Mouse (Mus musculus) adrenal gland, postnatal 14 days (tissue): Measurements from ENCODE around the gene Prss27. TPM values are rescaled to one million over a fixed set of nuclear protein-coding genes. Genes with fewer than 3 reads are reported as not detected.
A peak's percentile ranks its signal among the peaks of the same experiment; 100 is the strongest.

Experiments used
- DNase-seq: peaks from one replicate; pipeline ENCODE4 v3.0.0; 2021; ENCODE audit warnings: mixed read lengths
- long read RNA-seq, 2 experiments: library from polyadenylated mRNA; stranded (forward); transcript quantifications; one replicate each; pipeline ENCODE4 v2.0.0; 2021
- total RNA-seq: library from RNA; stranded (reverse); gene quantifications from 2 replicates; pipeline ENCODE4 v1.2.3, GENCODE M21; 2021

Gene Prss27
- 0.41 and 1.6 TPM in 2 replicates for total RNA-seq
- long read RNA-seq, experiment 1, result 0 reads
- long read RNA-seq, experiment 2, result 0 reads

DNA sequence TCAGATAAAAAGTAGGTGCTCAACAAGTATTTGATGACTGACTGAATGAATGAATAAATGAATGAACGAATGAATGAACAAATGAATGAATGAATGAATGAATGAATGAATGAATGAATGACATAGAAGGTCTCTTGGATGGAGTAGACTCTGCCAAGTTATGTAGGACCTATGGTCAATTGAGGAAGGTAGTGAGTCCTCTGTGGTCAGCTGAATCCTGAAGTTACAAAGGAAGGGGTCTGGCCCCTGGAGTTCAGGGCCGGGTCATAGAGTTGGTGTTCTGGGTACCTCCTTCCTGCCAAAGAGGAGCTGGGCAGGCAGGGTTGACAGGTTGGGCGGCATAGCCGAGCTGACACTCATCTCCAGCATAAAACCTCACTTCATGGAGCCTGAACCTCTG is at the start of gene Prss27:
Gene Prss27 (plus strand): TSS at position 301 of the 400 bp plus-strand sequence.
- DNase-seq, result no peak

DNA sequence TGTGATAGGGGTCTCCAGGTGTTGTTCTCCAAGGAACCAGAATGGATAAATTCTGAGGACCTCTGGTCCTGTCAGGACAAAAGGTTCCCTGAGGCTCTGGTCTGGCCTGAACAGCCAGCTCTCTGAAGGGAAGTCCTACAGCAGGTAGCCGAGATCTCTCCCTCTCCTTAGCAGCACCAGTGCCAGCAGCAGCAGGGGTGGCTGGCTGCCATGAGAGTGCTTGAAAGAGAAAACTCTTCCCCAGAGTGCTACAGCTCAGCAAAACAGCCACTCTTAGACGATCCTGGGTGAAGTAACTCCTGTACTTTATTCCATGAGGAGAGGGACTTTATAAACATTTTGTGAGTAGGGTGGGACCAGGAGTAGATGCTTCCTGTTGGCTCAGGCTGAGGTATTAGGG is 48.1 kb upstream of the Prss27 start:
- DNase-seq, result peak; percentile 21

- no peak for DNase-seq
These were observed 45.0 kb upstream of the Prss27 start for GRCm38 (mm10) chr17:23992789-23993553.

- DNase-seq, result peak; percentile 97
These were observed 44.1 kb upstream of the Prss27 start for GRCm38 (mm10) chr17:23993559-23994428.

GRCm38 (mm10) chr17:23994667-23995066 is 43.3 kb upstream of the Prss27 start:
- no peak for DNase-seq

GRCm38 (mm10) chr17:23995421-23995820 is 42.5 kb upstream of the Prss27 start:
- DNase-seq, result no peak

DNA sequence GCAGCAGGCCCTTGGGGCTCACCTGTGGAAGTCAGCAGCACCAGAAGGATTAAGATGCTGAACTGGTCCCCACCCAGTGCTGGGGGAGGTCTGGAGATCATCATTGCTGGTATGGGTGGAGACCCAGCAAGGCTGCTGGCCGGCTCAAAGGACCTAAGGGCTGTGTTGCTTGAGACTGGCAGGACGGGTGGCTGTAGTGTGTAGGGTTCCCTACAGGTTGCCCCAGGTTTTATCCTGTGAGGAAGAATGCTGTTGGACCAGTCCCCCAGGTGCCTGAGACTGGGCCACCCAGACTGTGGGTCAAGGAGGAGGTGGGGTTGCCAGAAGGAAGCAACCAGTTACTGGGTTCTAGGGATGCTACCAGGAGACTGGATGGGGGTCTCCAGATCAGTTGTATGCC is 40.0 kb upstream of the Prss27 start, which contains the start of gene Prss22:
Gene Prss22 (minus strand): TSS at position 200 of the 400 bp plus-strand sequence.
- no peak for DNase-seq

GRCm38 (mm10) chr17:23998383-23998782 is 39.6 kb upstream of the Prss27 start:
- DNase-seq, result no peak

GRCm38 (mm10) chr17:24000404-24000803 is 37.5 kb upstream of the Prss27 start:
- peak; percentile 75 for DNase-seq

GRCm38 (mm10) chr17:24004071-24004665 is 33.8 kb upstream of the Prss27 start:
- peak; percentile 68 for DNase-seq

- no peak for DNase-seq
These were observed 32.9 kb upstream of the Prss27 start for GRCm38 (mm10) chr17:24005049-24005448.

- no peak for DNase-seq
These were observed 31.0 kb upstream of the Prss27 start for GRCm38 (mm10) chr17:24006930-24007329.

- peak; percentile 78 for DNase-seq
These were observed 30.6 kb upstream of the Prss27 start for GRCm38 (mm10) chr17:24007391-24007790.

DNA sequence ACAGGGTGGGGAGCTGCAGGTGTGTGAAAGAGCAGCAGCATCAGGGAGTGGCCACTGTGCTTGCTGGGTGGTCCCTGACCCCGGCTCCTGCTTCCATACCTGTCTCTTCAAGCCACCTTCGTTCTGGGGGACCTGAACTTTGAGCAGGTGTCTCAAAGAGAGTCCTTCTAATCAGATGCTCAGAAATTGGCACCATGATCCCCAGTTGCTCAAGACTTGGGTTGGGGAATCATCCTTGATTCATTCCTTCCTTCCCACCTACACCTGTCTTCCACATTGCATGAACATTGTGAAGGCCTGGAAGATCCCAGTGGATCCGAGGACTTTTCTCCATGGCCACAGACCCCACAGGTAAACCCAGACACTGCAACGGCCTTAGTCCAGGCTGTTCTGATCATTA is 29.8 kb upstream of the Prss27 start:
- DNase-seq, result no peak

- DNase-seq, result peak; percentile 37
These were observed 28.3 kb upstream of the Prss27 start for GRCm38 (mm10) chr17:24009617-24010016.

- DNase-seq, result no peak
These were observed 25.0 kb upstream of the Prss27 start for GRCm38 (mm10) chr17:24012921-24013320.

DNA sequence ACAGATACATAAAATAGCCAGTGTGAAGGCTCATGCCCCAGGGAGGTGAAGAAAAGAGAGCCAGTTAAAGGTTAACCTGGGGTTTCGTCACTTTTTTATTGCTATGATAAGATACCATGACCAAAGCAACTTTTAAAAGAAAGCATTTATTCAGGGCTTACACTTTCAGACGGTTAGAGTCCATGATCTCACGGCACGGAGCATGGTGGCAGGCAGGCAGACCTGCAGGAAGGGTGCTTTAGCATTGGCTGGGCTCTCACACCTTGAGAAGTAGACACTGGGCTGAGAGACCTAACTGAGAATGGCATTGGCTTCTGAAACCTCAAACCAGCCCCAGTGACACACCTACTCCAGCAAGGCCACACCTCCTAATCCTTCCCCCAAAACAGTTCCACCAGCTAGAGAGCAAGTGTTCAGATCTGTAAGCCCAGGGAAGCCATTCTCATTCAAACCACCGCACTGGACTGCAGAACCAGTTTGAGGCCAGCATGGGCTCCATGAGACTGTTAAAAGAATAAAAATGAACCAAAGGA is 23.4 kb upstream of the Prss27 start:
- no peak for DNase-seq

- peak; percentile 52 for DNase-seq
These were observed 22.2 kb upstream of the Prss27 start for GRCm38 (mm10) chr17:24015727-24016126.

DNA sequence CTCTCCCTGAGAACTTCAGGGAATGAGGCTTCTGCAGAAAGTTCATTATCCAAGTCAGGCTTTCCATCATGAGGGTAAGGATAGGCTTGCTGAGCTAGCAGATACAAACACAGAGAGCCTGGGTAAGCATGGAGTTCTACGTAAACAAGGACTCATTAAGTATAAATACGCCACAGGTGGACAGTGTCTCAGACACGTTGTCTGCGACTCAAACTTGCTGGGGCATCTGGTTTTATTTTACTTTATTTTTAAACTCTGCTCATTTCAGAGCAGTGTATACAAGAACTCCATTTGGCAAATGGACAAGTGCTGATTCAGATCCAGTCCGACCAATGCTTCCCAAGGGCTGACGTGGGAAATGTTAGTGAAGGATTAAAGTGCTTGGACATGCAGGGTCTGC is 17.2 kb upstream of the Prss27 start:
- DNase-seq, result no peak

GRCm38 (mm10) chr17:24021375-24022199 is 16.4 kb upstream of the Prss27 start:
- DNase-seq, result no peak

DNA sequence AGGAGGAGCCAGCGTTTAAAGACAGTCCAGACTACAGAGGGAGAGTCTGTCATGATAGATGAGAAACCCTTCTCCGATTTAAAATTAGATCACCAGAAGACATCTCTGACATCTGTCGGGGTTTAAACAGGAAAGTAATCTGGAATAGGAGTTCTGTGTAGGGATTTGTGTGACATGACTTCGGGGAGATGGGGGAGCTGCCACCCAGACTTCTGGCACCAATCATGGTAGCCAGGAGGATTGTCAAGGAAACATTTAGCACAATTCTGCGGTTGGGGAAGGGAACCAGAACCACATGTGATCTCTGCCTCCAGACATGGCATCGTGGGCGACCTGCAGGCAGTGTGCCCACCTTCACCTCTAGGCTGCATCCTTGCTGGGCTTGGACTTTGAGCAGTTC is 8.5 kb upstream of the Prss27 start:
- no peak for DNase-seq

GRCm38 (mm10) chr17:24030551-24030950 is 7.4 kb upstream of the Prss27 start:
- DNase-seq, result no peak
